Mouse (Mus musculus) forebrain, embryonic 13.5 days (tissue): ENCODE results near the gene Ppp1r14a. TPM values are rescaled to one million over a fixed set of nuclear protein-coding genes. Genes with fewer than 3 reads are reported as not detected.

Experiments used
- ATAC-seq: fragments of 200-750 bp; cut with Nextera tagmentation; 2 replicates; pipeline ENCODE4 v1.8.0; 2017
- H3K27ac ChIP-seq: fragments of 300-500 bp; sonication (generic); 2 replicates; pipeline ENCODE4 v1.5.1; 2015; ENCODE audit warnings: inconsistent platforms, mild to moderate bottlenecking, moderate library complexity
- H3K27me3 ChIP-seq: fragments of 300-500 bp; sonication (generic); 2 replicates; pipeline ENCODE4 v1.6.1; 2015; ENCODE audit warnings: mild to moderate bottlenecking, inconsistent platforms
- H3K36me3 ChIP-seq: fragments of 300-500 bp; sonication (generic); 2 replicates; pipeline ENCODE4 v1.6.1; 2015; ENCODE audit warnings: mild to moderate bottlenecking, inconsistent platforms; ENCODE audit not compliant: poor library complexity, severe bottlenecking
- H3K4me1 ChIP-seq: fragments of 300-500 bp; sonication (generic); 2 replicates; pipeline ENCODE4 v1.6.1; 2015; ENCODE audit warnings: inconsistent platforms
- H3K4me2 ChIP-seq: fragments of 300-500 bp; sonication (generic); 2 replicates; pipeline ENCODE4 v1.6.1; 2015; ENCODE audit warnings: inconsistent platforms, mild to moderate bottlenecking, moderate library complexity
- H3K4me3 ChIP-seq: fragments of 300-500 bp; sonication (generic); 2 replicates; pipeline ENCODE4 v1.5.1; 2015; ENCODE audit warnings: mild to moderate bottlenecking, inconsistent platforms
- H3K9ac ChIP-seq: fragments of 300-500 bp; sonication (generic); 2 replicates; pipeline ENCODE4 v1.6.1; 2015; ENCODE audit warnings: mild to moderate bottlenecking, inconsistent platforms
- H3K9me3 ChIP-seq: fragments of 300-500 bp; sonication (generic); replicated peaks from 2 replicates; pipeline ENCODE4 v1.6.1; 2016; ENCODE audit warnings: inconsistent platforms
- WGBS: fragments of 180-500 bp; shearing (Covaris S2); methylation state at CpG from one replicate; pipeline ENCODE4 v1.1.7; 2015; 5-methylcytosine and 5-hydroxymethylcytosine counted together
- polyA plus RNA-seq: library from polyadenylated mRNA; unstranded; fragments of >200 nt; fragmentation: Nextera tagmentation; extraction: Ambion mirVana; gene quantifications from 2 replicates; pipeline ENCODE4 v1.2.1, GENCODE M21; 2015

Gene Ppp1r14a
- polyA plus RNA-seq, 1 experiment from 2014 or later: 17.2 TPM

DNA sequence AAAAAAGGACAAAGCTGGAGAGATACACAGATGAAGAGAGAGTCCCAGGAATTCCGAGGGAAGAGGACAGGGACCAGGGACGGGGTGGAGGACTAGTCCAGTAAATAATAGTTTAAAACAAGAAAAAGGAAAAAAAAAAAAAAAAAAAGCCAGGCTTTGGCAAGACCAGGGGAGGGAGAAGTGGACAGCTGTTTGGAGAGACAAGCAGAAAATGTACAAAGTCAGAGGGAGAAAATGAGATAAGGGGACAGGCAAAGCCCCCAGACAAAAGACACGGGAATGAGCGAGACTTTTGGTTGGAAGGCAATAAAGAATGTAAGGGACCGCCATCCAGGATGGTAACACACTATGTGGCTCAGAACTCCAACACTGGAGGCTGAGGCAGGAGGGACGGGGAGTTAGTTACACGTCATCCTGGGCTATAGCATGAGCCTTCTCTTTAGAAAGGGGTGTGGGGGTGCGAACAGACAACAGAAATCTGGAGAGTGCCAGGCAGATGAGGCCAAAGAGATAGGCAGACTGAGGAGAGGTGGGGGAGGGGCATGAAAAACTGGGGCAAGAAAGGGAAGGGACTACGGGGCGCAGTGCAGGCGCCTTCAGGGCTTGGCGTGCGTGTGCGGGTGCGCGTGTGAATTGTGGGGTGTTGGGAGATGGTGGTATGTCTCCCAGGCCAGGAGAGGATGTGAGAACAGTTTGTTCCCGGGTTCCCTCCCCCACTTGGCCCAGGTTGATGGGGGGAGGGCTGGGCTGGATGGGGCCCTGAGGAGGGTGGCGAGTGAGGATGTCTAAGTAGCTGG lies 29.2 kb downstream of the Ppp1r14a start:
- H3K9ac ChIP-seq: peak overlapping the region; percentile 51
- peak overlapping the region; percentile 55 for H3K4me2 ChIP-seq
- peaks cover 77% of the 10 kb centered on the region for H3K4me1 ChIP-seq
- no peaks in the 10 kb centered on the region for H3K27me3 ChIP-seq
- ATAC-seq: peak; percentile 20
- peaks cover 25% of the 10 kb centered on the region for H3K36me3 ChIP-seq
- H3K27ac ChIP-seq: peak overlapping the region; percentile 97
- 3% methylated on average over 18 of the region's 18 CpGs for WGBS
- H3K4me3 ChIP-seq: peak overlapping the region; percentile 22
- H3K9me3 ChIP-seq: no peaks in the 10 kb centered on the region

DNA sequence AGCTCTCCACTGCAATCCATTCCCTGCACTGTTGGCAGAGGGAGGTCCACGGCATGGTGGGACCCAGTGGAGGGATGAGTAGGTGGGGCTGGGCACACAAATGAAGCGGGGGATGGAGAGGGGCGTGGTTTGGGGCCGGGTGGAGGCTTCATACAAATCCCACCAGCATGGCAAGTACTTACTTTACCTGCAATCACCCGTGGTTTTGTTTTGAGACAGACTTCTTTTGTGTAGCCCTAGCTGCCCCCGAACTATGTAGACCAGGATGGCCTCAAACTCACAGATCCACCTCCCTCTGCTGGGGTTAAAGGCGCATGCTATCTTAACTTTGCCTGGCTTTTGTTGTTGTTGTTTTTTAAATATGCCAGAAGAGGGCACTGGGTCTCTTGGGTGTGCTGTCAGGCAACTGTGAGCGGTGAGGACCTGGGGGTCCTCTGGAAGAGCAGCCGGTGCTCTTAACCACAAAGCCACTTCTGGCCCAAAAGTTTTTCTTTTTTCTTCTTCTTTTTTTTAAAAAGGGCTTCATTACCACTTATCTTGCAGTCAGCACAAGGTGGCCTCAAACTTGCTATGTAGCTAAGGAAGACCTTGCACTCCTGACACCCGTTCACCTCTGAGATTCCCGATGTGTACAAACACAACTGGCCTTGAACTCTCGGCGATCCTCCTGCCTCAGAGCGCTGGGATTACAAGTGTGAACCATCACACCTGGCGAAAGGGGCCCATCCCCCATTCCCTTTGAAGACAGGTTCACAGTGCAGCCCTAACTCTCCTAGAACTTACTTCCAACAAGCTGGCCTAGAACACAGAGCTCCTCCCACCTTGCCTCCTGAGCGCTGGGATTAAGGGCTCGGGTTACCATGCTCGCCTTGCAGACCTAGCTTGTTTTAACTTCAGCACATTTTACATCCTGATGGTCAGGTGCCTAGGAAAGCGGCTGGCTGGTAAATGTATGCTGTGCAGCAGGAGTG lies 30.5 kb downstream of the Ppp1r14a start:
- Histone ChIP-seq H3K4me1 (peaks cover 64% of the 10 kb centered on the region), H3K9me3 (no peaks in the 10 kb centered on the region), H3K27me3 (no peaks in the 10 kb centered on the region), H3K27ac (peak overlapping the region; percentile 97), H3K9ac (peak overlapping the region; percentile 51), H3K36me3 (peaks cover 26% of the 10 kb centered on the region), H3K4me2 (peak overlapping the region; percentile 55), H3K4me3 (peak overlapping the region; percentile 22)
- no peak for ATAC-seq
- 10% methylated on average over 19 of the region's 19 CpGs for WGBS

DNA sequence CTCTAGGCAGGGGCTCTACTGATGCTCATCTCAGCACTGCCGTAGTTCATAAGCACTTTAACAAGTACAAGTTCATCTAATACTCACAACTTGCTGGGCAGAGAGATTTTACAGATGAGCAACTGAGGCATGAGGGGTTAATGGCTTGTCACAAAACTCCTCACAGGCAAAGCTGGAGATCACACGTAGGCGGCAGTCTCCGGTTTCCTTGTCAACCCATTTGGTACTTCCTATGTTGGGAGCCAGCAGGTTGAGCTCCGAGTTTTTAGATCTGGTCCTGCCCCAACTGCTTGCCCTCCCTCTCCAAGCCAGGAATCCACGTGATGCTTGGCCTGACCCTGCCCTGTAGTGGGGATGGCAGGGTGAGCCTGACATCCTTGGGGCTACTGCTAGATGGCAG lies 38.0 kb downstream of the Ppp1r14a start:
- Histone ChIP-seq H3K4me3 (no peak overlapping the region), H3K4me1 (no peaks in the 10 kb centered on the region), H3K27me3 (no peaks in the 10 kb centered on the region), H3K9me3 (no peaks in the 10 kb centered on the region), H3K36me3 (peaks cover 53% of the 10 kb centered on the region), H3K4me2 (no peak overlapping the region), H3K9ac (no peak overlapping the region), H3K27ac (no peak overlapping the region)
- WGBS: 89% methylated on average over 6 of the region's 6 CpGs
- no peak for ATAC-seq

DNA sequence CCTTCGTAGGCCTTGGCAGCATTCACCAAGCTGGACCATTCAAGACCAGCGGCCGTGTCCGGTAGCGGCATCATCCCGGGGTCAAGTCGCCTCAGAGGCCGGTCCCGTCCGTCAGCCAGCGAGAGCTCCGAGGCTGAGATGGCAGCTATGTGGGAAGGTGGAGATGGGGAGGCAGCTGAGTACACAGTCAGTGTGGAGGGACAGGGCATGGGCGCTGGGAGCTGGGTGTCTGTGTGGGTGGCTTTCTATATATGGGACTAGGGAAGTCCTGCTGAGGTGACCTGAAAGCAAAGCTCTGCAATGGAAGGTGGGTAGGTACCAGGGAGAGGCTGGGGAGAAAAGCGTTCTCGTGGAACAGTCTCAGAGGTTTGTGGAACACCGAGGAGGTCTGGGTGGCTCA lies 39.9 kb downstream of the Ppp1r14a start:
- Histone ChIP-seq H3K36me3 (peaks cover 49% of the 10 kb centered on the region), H3K27me3 (no peaks in the 10 kb centered on the region), H3K9ac (no peak overlapping the region), H3K27ac (no peak overlapping the region), H3K4me3 (no peak overlapping the region), H3K4me1 (peaks cover 2% of the 10 kb centered on the region), H3K4me2 (no peak overlapping the region), H3K9me3 (no peaks in the 10 kb centered on the region)
- ATAC-seq: no peak
- 93% methylated on average over 16 of the region's 16 CpGs for WGBS

DNA sequence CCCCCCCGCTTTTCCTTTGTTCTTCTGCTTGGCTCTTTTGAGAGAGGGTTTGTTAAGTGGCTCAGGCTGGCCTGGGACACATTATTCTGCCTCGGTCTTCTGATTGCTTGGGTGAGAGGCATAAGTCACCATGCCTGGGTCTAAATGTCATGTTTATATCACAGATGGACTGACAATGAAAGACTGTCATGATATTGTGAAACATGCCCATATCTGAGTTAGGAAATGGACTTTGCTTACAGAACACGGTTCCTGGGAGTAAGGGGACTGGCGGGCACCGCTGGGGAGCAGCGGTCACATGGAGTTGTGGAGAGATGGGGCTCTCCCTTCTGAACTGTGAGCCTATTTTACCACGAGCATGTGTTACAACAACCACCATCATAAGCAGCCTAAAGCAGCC lies 45.0 kb downstream of the Ppp1r14a start:
- WGBS: 42% methylated on average over 7 of the region's 7 CpGs
- Histone ChIP-seq H3K4me1 (peaks cover 8% of the 10 kb centered on the region), H3K4me2 (no peak overlapping the region), H3K36me3 (peaks cover 30% of the 10 kb centered on the region), H3K27me3 (no peaks in the 10 kb centered on the region), H3K4me3 (no peak overlapping the region), H3K9ac (no peak overlapping the region), H3K27ac (peak overlapping the region; percentile 35; the same call in 1 of the 2 replicates), H3K9me3 (no peaks in the 10 kb centered on the region)
- ATAC-seq: no peak

DNA sequence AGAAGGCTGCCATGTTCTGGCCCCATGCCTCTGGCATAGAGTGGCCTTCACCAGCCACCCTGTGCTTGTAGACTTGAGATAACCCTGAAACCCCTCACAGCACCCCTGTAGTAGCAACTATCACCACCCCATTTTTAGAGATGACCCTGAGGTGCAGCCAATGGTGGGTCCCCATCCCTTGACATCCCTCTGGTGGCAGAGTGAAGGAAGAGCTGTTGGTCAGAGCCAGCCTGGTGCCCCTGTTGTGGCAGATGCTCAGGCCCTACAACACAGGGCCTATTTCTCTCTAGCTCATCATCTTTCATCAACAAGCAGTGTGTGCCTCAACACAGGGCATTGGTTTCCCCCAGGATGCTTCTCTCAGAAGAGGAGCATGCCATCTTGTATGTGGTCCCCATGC lies 46.2 kb downstream of the Ppp1r14a start:
- Histone ChIP-seq H3K4me3 (no peak overlapping the region), H3K9ac (no peak overlapping the region), H3K9me3 (no peaks in the 10 kb centered on the region), H3K27me3 (no peaks in the 10 kb centered on the region), H3K27ac (no peak overlapping the region), H3K4me1 (peaks cover 8% of the 10 kb centered on the region), H3K36me3 (peaks cover 30% of the 10 kb centered on the region), H3K4me2 (no peak overlapping the region)
- no peak for ATAC-seq

DNA sequence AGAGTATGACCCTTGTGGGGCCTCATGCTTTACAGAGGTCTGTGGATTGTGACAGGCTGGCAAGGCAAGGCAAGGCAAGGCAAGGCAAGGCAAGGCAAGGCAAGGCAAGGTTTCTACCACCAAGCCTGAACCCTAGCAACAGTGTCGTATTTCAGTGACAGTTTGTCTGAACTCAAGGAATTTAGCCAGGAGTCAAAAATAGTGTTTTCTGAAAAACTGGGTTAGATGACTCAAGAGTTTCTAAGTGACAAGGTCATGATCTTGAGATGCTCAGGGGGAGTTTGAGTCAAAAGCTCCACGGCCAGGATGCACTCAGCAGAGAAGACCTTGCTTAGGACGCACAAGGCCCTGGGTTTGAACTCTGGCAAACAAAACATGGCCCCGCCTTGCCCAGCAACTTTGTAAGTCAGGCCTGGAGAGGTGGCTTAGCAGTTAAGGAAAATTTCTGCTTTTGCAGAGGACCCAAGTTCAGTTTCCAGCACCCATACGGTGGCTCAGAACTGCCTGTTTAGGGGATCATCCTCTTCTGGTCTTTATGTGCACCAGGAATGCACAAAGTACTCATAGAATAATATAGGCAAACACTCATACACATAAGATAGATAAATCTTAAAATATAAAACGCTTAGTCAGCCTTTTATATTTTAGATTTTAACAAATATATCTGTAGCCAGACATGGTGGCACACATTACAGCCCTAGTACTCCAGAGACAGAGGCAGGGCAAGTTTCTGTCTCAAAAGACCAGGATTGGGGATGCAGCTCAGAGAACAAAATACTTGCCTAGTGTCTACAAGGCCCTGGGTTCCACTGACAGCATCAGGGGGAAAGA lies 46.9 kb downstream of the Ppp1r14a start:
- Histone ChIP-seq H3K4me2 (no peak overlapping the region), H3K36me3 (peaks cover 22% of the 10 kb centered on the region), H3K4me3 (no peak overlapping the region), H3K27me3 (no peaks in the 10 kb centered on the region), H3K9ac (no peak overlapping the region), H3K4me1 (peaks cover 8% of the 10 kb centered on the region), H3K27ac (no peak overlapping the region), H3K9me3 (no peaks in the 10 kb centered on the region)
- WGBS: 87% methylated on average over 6 of the region's 6 CpGs
- no peak for ATAC-seq

DNA sequence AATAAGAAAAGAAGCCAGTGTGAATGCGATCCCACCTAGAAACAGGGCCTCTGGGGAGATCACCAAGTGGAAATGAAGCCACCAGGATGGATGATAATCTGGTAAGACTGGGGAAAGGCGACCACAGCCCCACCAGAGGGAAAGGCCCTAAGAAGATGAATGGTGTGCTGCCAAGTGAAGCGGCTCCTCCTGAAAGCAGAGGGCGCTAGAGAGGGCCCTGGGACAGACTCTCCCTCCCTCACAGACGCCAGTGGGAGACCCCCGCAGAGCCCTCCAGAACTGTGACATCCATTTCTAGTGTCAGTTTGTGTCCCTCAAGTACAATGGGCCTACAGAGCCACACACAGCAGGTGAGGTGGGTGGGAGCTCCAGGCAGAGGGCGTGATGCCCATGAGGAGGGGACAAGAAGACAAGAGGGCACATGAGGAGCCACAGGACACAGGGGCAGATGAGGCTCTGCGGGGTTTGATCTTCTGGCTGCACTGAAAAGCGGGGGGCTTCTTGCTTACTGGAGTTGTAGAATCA lies 47.7 kb downstream of the Ppp1r14a start:
- ATAC-seq: no peak
- Histone ChIP-seq H3K36me3 (peaks cover 14% of the 10 kb centered on the region), H3K9me3 (no peaks in the 10 kb centered on the region), H3K27me3 (no peaks in the 10 kb centered on the region), H3K4me3 (no peak overlapping the region), H3K4me2 (no peak overlapping the region), H3K27ac (no peak overlapping the region), H3K9ac (no peak overlapping the region), H3K4me1 (peaks cover 16% of the 10 kb centered on the region)
- WGBS: 71% methylated on average over 9 of the region's 9 CpGs

DNA sequence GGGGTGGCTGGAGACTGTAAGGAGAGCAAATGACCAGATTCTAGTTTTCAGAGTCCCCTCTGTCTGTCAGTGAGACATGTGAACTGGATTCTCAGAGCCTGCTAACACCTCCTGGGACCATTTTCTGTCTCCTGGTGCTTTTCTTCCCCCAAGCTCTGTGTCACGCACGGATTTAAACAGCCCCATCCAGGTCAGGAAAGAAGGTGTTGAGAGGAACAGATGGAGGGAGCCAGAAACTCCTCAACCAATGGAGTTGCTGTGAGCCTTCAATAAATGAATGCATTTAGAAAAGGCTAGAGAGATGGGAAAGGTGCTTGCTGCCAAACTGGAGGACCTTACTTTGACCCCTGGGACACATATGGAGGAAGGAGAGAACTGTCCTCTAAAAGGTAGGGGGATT lies 48.7 kb downstream of the Ppp1r14a start:
- 80% methylated on average over 2 of the region's 2 CpGs for WGBS
- Histone ChIP-seq H3K36me3 (peaks cover 7% of the 10 kb centered on the region; the same call in 1 of the 2 replicates), H3K9ac (no peak overlapping the region), H3K4me2 (no peak overlapping the region), H3K9me3 (no peaks in the 10 kb centered on the region), H3K4me1 (peaks cover 25% of the 10 kb centered on the region), H3K4me3 (no peak overlapping the region), H3K27me3 (no peaks in the 10 kb centered on the region), H3K27ac (peak overlapping the region; percentile 25; the same call in 1 of the 2 replicates)
- ATAC-seq: no peak

DNA sequence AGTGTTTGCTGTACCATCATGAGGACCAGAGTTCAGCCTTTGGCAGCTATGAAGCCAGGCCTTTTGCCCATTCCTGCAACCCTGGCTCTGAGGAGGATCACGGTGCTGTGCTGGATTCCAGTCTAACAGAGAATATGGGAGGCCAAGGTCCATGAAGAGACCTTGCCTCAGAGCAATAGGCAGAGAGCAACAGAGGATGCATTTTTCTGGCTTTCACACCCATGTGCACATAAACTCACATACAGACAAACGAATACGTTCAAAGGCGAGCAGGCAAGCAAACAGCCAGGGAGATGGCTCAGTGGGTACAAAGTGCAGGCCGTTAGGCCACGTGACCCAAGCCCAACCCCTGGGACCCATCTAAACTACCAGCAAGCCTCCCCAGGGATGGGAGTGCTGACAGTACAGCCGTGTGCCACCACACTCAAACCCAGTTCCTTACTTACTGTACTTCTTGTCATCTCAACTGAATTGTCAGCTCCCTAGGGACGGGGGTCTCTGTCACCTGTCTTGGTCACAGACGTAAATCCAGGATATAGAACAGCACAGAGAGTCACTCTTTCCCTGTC lies 49.3 kb downstream of the Ppp1r14a start:
- H3K27ac ChIP-seq: no peak overlapping the region; the same call in 1 of the 2 replicates
- no peak overlapping the region for H3K9ac ChIP-seq
- 88% methylated on average over 9 of the region's 9 CpGs for WGBS
- H3K36me3 ChIP-seq: peaks cover 7% of the 10 kb centered on the region; the same call in 1 of the 2 replicates
- H3K27me3 ChIP-seq: no peaks in the 10 kb centered on the region
- H3K4me2 ChIP-seq: no peak overlapping the region
- H3K4me1 ChIP-seq: peaks cover 30% of the 10 kb centered on the region
- ATAC-seq: no peak
- no peaks in the 10 kb centered on the region for H3K9me3 ChIP-seq
- H3K4me3 ChIP-seq: no peak overlapping the region

DNA sequence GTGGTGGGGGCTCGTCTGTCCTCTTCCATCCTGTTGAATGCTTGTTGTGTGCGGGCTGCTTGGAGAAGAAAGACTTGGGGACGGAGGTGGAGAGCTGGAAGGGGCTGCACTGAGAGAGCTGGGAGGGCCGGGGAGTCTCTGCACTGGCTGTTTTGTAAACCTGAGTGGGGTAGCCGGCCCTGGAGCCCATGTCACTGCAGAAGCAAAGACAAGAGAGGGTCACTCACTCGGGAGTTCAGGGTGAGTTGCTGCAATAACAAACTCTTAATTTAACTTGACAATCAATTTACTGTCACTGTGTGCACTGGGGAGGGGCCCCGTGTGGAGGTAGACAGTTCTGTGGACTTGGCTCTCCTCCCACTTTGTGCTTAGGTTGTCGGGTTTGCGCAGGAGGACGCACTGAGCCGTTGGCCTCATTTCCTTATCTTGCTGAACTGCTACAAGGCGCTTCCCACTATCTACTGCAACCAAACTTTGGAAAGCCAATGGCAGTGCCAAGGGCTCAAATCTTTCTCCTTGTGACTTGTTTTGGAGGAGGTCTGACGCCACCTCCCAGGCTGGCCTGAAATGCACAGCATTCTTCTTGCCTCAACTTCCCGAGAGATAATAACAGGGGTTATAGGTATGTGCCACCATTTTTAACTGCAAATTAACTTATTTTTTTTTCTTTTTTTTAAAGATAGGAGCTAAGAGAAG lies 50.0 kb downstream of the Ppp1r14a start:
- Histone ChIP-seq H3K27me3 (no peaks in the 10 kb centered on the region), H3K4me3 (no peak overlapping the region), H3K4me2 (no peak overlapping the region), H3K9me3 (no peaks in the 10 kb centered on the region), H3K36me3 (peaks cover 7% of the 10 kb centered on the region; the same call in 1 of the 2 replicates), H3K9ac (no peak overlapping the region), H3K4me1 (peaks cover 30% of the 10 kb centered on the region), H3K27ac (no peak overlapping the region)
- no peak for ATAC-seq
- 80% methylated on average over 14 of the region's 14 CpGs for WGBS
